Mouse (Mus musculus) ovary, postnatal 36 days (tissue): ENCODE data around the gene Ankrd44.
"Not testable (repeated sequence)": the region's sequence is repeated elsewhere in the genome, so short reads cannot be mapped to it uniquely, and the experiment has no call there.

Experiments
- DNase-seq: peaks from one replicate; pipeline ENCODE4 v3.0.0; 2022; ENCODE audit warnings: low spot score, mixed read lengths

Gene Ankrd44

GRCm38 (mm10) chr1:54925971-54926771, at the start of gene Ankrd44:
Gene Ankrd44, minus strand, starts transcription at chr1:54926387.
- DNase-seq, result peak; percentile 84

DNA sequence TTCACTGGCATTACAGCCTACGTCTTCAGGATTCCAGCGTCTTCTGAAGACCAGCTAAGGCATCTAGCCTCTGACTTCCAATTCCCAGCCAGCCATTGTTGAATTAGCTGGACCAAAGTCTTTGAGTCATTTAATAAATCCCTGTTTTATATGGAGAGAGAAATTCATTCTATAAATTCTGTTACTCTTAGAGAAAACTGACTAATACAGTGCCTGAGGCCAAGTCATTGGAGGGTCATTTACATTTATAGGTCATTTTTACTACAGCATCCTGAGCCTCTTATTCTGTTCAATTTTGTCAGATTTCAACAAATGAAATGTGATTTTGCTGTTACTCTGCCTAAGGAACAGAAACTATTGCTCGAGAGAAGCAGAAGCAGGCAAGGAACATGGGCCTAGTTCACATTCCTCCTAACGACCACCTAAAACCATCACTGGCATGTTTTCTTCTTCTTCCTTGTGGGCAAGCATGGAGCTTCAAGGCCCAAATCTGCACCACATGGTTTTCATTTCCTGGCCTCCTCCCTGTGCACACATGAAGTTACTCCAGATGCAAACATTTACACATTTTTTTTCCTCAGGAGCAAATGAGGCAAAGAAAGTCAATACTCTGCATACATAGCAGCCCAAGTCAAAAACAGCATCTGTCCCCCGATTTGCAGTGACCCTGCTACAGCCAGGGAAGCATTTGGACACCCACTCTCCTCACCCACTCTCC, 45.7 kb upstream of the Ankrd44 start:
- DNase-seq, result no peak

- DNase-seq, result no peak
Measured at GRCm38 (mm10) chr1:54966858-54967257, 40.7 kb upstream of the Ankrd44 start.

DNA sequence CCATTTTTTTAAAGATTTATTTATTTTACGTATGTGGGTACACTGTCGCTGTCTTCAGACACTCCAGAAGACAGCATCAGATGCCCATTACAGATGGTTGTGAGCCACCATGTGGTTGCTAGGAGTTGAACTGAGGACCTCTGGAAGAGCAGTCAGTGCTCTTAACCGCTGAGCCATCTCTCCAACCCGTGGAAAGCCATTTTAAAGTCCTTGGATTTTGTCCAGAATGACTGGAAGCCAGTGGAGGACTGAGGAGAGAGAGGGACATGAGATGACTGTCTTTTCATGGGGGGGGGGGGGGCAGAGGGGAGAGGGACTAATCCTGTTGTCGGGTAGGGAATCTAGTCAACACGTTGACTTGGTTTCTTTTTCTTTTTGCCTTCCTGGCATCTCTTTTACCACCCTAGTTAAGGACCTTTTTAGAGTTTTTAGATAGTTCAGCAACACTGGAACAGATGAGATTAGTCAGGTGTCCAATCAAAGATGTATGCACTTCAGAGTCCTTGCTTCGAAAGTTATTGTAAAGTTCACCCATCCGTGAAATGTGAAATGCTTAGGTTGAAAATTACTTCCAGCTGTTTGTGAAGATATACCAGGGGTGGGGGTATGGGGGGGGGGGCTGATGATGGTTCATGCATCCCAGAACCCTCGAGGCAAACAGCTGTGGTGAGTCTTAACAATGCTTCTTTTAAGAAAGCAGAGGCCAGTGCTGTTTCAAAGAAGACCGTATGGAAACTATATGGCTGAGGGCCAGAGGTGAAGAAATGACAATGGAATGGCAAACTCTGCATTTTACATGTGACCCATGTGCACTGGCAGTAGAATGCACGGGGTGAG, 39.2 kb upstream of the Ankrd44 start:
- DNase-seq, result no peak

- DNase-seq, result no peak
Measured at GRCm38 (mm10) chr1:54961724-54962123, 35.5 kb upstream of the Ankrd44 start.

DNA sequence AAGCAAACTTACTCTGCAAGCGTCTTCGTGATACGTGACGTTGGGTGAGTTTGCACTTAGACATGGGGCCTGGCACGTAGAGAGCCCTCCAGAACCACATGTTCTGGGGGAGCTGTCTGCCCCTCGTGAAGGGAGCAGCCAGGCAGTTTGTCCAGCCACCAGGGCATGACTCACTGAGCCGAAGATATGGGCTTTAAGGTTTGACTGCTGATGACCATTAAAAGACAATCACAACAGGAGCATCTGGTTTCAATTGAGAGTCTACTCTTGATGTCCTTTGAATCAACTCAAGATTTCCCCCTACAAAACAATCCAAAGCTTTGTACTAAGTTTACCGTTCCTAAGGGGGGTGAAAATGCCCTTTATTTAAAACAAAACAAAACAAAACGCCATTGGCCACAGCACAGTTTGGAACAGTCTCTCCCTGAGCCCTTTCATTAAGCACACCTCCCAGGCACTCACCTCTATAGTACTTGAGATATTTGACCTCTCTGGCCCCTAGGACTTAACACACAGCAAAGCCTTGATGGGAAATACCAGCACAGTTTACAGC, 34.5 kb upstream of the Ankrd44 start:
- DNase-seq, result no peak

- no peak for DNase-seq
Measured at GRCm38 (mm10) chr1:54958525-54958924, 32.3 kb upstream of the Ankrd44 start.

- DNase-seq, result not testable (repeated sequence)
Measured at GRCm38 (mm10) chr1:54956995-54957394, 30.8 kb upstream of the Ankrd44 start.

GRCm38 (mm10) chr1:54954856-54955255, 28.7 kb upstream of the Ankrd44 start:
- no peak for DNase-seq

- no peak for DNase-seq
Measured at GRCm38 (mm10) chr1:54944648-54945047, 18.5 kb upstream of the Ankrd44 start.

- DNase-seq, result no peak
Measured at GRCm38 (mm10) chr1:54935466-54935865, 9.3 kb upstream of the Ankrd44 start.

GRCm38 (mm10) chr1:54934911-54935310, 8.7 kb upstream of the Ankrd44 start:
- DNase-seq, result no peak

DNA sequence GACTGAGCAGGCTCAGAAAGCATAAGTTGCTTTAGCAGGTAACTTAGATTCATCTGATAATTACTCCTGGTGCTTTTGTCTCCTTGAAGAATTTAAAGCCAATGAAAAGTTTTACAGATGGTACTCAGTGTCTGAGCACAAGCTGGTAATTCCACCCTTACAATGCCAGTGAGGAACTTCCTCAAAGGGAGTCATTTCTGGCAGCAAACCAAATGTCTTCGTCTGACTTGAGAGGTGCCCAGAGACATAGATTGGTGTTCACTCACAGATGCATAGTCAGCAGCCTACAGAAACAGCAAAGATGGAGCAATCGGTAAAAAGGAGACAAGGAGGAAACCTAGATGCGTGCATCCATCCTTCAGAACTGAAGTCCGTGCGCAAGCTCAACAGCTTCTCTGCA, 7.5 kb upstream of the Ankrd44 start:
- no peak for DNase-seq

GRCm38 (mm10) chr1:54932456-54933115, 6.4 kb upstream of the Ankrd44 start:
- DNase-seq, result no peak

DNA sequence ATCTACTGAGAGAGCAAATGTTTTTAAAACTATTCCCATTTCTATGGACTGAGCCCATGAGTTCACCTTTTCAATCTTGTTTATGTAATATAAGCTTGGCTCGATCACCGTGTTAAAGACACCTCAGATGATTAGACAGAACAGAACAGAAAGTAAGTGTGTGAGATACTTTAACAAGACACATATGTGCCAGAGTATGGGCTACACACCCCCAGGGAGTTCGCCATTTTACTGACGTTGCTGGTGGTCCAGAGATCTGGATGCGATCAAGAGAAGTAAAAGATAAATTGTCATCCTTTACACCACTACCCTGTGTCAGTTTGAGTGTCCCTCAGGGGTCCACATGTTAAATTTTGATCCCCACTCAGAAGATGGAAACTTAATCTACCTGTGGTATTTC, 5.0 kb upstream of the Ankrd44 start:
- no peak for DNase-seq

- DNase-seq, result no peak
Measured at GRCm38 (mm10) chr1:54930670-54931200, 4.5 kb upstream of the Ankrd44 start.

- peak; percentile 24 for DNase-seq
Measured at GRCm38 (mm10) chr1:54925451-54925934, 694 bp downstream of the Ankrd44 start.

DNA sequence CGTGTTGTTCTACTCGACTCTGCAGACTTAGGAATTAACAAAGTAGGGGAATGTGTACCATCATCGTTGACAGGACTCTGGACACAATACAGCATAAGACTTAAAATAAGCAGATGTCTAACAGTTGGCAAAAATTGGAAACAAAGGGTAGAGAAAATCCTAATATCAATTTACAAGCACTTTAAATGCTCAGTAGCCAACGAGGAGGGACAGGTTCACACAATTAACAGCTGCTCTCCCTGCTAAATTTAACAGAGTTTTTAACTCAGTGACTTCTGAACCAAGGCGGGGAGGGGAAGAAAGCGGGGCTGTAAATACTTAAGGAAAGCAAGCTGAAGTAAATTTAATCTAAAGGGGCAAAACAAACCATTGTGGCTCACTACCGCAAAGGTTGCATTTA, 1.4 kb downstream of the Ankrd44 start:
- no peak for DNase-seq

- no peak for DNase-seq
Measured at GRCm38 (mm10) chr1:54924309-54924685, 1.9 kb downstream of the Ankrd44 start.

GRCm38 (mm10) chr1:54923366-54924308, 2.5 kb downstream of the Ankrd44 start:
- DNase-seq, result no peak
